Mouse (Mus musculus) intestine, embryonic 14.5 days (tissue): ENCODE data around the gene Tnpo1. TPM values are rescaled to one million over a fixed set of nuclear protein-coding genes. Genes with fewer than 3 reads are reported as not detected.

ENCODE experiments used
- ATAC-seq: fragments of 200-750 bp; cut with Nextera tagmentation; replicated peaks from 2 replicates; pipeline ENCODE4 v1.8.0; 2017; ENCODE audit warnings: low read depth, moderate number of reproducible peaks, moderate TSS enrichment, moderate library complexity; ENCODE audit not compliant: low FRiP score, low TSS enrichment
- DNase-seq: peaks from one replicate; pipeline ENCODE4 v3.0.0-alpha.2; 2018; ENCODE audit warnings: low spot score
- H3K27ac ChIP-seq: fragments of 300-500 bp; sonication (generic); 2 replicates; pipeline ENCODE4 v1.5.1; 2014; ENCODE audit warnings: low read depth, mild to moderate bottlenecking, control low read depth
- H3K27me3 ChIP-seq: fragments of 300-500 bp; sonication (generic); replicated peaks from 2 replicates; pipeline ENCODE4 v1.6.1; 2014; ENCODE audit warnings: low read length, control low read depth; ENCODE audit not compliant: control insufficient read depth, insufficient read depth
- H3K36me3 ChIP-seq: fragments of 300-500 bp; sonication (generic); 2 replicates; pipeline ENCODE4 v1.6.1; 2014; ENCODE audit warnings: low read length, control low read depth; ENCODE audit not compliant: control insufficient read depth, insufficient read depth
- H3K4me1 ChIP-seq: fragments of 300-500 bp; sonication (generic); replicated peaks from 2 replicates; pipeline ENCODE4 v1.6.1; 2014; ENCODE audit warnings: low read length, control low read depth, mixed read lengths; ENCODE audit not compliant: control insufficient read depth, insufficient read depth
- H3K4me2 ChIP-seq: fragments of 300-500 bp; sonication (generic); 2 replicates; pipeline ENCODE4 v1.6.1; 2014; ENCODE audit warnings: low read length
- H3K4me3 ChIP-seq: fragments of 300-500 bp; sonication (generic); 2 replicates; pipeline ENCODE4 v1.5.1; 2014; ENCODE audit warnings: low read depth, low read length, control low read depth, mixed read lengths
- H3K9ac ChIP-seq: fragments of 300-500 bp; sonication (generic); 2 replicates; pipeline ENCODE4 v1.6.1; 2014; ENCODE audit warnings: mild to moderate bottlenecking, low read length
- H3K9me3 ChIP-seq: fragments of 300-500 bp; sonication (generic); 2 replicates; pipeline ENCODE4 v1.6.1; 2016; ENCODE audit warnings: low read length, control low read depth; ENCODE audit not compliant: control insufficient read depth
- WGBS: fragments of 180-500 bp; shearing (Covaris S2); extraction: QIAGEN DNeasy Blood & Tissue Kit; methylation state at CpG from one replicate; pipeline ENCODE4 v1.1.7; 2014; 5-methylcytosine and 5-hydroxymethylcytosine counted together
- polyA plus RNA-seq: library from polyadenylated mRNA; unstranded; fragments of >200 nt; fragmentation: Nextera tagmentation; extraction: Ambion mirVana; gene quantifications from 2 replicates; pipeline ENCODE4 v1.2.1, GENCODE M21; 2014

Tnpo1 gene
- polyA plus RNA-seq, 1 experiment from 2014 or later: 53.1 TPM

- 81% methylated on average over 3 of the region's 3 CpGs for WGBS
- DNase-seq: no peak
These were observed 15.4 kb downstream of the Tnpo1 start for GRCm38 (mm10) chr13:98910801-98911200.

DNA sequence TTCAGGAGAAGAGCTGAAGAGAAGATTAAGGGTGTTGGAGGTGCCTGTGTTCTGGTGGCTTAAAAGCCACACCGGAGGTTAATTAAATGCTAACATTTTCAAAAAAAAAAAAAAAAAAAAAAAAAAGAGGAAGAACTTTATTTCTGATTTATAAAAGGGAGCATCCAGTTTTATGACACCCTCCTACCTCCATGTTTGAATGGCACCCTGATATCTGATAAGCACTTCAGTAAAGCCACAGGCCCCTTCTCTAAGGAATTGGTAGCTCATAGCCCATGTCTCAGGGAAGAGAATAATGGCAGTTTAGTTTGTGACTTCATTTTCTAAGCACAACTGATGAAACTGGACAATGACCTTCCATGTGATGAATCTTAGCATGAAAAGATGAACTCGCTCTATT lies 21.6 kb downstream of the Tnpo1 start:
- H3K4me1 ChIP-seq: no peaks in the 10 kb centered on the region
- no peak overlapping the region for H3K4me2 ChIP-seq
- H3K27ac ChIP-seq: no peak overlapping the region
- H3K36me3 ChIP-seq: peaks cover 18% of the 10 kb centered on the region
- no peaks in the 10 kb centered on the region for H3K27me3 ChIP-seq
- DNase-seq (no peak), ATAC-seq (no peak)
- H3K9me3 ChIP-seq: peaks cover 10% of the 10 kb centered on the region; the same call in 1 of the 2 replicates
- H3K4me3 ChIP-seq: no peak overlapping the region
- no peak overlapping the region for H3K9ac ChIP-seq
- 100% methylated on average over 2 of the region's 2 CpGs for WGBS

More at GRCm38 (mm10) chr13:98910801-98911200, 15.4 kb downstream of the Tnpo1 start:
- H3K36me3 ChIP-seq: no peaks in the 10 kb centered on the region
- no peak overlapping the region for H3K27ac ChIP-seq
- peaks cover 25% of the 10 kb centered on the region for H3K4me1 ChIP-seq
- no peak overlapping the region for H3K4me2 ChIP-seq
- no peak overlapping the region for H3K4me3 ChIP-seq
- no peak for ATAC-seq
- H3K9ac ChIP-seq: no peak overlapping the region
- no peaks in the 10 kb centered on the region for H3K9me3 ChIP-seq
- H3K27me3 ChIP-seq: no peaks in the 10 kb centered on the region

DNA sequence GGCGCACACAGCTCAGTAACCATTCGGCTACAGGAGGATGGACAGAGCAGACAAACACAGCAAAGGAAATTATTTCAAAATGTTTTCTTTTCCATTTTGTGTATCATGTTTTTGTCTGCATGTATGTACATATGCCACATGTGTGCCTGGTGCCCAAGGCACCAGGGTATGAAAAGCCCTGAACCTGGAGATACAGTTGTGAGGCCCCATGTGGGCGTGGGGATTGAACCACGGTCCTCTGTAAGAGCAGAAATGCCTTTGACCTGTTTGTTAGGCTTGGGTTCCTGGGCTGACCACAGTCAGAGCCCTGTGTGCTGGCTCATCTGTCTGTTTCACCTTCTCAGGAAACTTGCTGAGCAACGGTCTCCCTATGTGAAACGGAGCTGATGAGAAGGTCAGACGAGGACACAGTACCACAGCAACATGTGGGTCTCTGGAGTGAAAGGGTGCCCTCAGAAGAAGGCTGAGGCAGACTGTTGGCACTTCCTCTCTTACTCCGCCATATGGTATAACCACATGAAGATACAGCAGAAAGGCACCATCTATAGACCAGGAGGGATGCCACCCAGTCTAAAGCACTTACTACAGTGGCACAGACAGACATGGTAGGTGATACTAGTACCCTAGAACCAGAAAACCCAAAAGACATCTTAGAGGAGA lies 23.7 kb downstream of the Tnpo1 start:
- ATAC-seq: no peak
- Histone ChIP-seq H3K27me3 (no peaks in the 10 kb centered on the region), H3K9me3 (peaks cover 10% of the 10 kb centered on the region; the same call in 1 of the 2 replicates), H3K27ac (no peak overlapping the region), H3K36me3 (peaks cover 18% of the 10 kb centered on the region), H3K4me3 (no peak overlapping the region), H3K9ac (no peak overlapping the region), H3K4me2 (no peak overlapping the region), H3K4me1 (no peaks in the 10 kb centered on the region)
- DNase-seq: no peak
- 92% methylated on average over 8 of the region's 8 CpGs for WGBS

- Histone ChIP-seq H3K27me3 (no peaks in the 10 kb centered on the region), H3K9me3 (peaks cover 3% of the 10 kb centered on the region; the same call in 1 of the 2 replicates), H3K9ac (no peak overlapping the region), H3K4me3 (no peak overlapping the region), H3K4me1 (no peaks in the 10 kb centered on the region), H3K4me2 (no peak overlapping the region), H3K27ac (no peak overlapping the region), H3K36me3 (peaks cover 12% of the 10 kb centered on the region)
- no peak for DNase-seq
- WGBS: 73% methylated on average over 3 of the region's 3 CpGs
- no peak for ATAC-seq
These were observed 26.6 kb downstream of the Tnpo1 start for GRCm38 (mm10) chr13:98899550-98899949.

DNA sequence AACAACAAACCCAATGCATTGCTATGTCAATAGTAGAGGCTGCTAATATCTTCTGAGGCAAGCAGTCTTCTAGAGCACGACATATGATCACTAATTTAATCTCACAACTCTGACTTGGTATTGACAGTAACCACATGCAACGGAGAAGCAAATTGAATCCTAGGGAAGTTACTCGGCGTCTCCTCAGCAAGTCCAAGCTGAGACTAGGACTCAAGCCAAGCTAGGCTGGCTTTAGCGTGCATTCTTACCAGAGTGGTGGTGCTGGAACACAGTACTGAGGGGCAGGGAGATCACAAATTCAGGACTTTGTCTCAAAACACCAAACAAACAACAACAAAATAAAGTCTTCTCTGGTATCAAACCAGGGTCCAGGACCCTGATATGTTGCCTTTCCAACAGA lies 28.6 kb downstream of the Tnpo1 start:
- no peaks in the 10 kb centered on the region for H3K9me3 ChIP-seq
- H3K4me2 ChIP-seq: no peak overlapping the region
- H3K36me3 ChIP-seq: 0 out of 2 replicates have a peak, but pooled peaks cover 3% of the 10 kb centered on the region
- DNase-seq: no peak
- H3K4me1 ChIP-seq: 0 out of 2 replicates have a peak, but pooled peaks cover 4% of the 10 kb centered on the region
- WGBS: 80% methylated on average over 5 of the region's 5 CpGs
- no peaks in the 10 kb centered on the region for H3K27me3 ChIP-seq
- no peak overlapping the region for H3K4me3 ChIP-seq
- ATAC-seq: no peak
- H3K27ac ChIP-seq: no peak overlapping the region
- no peak overlapping the region for H3K9ac ChIP-seq

- DNase-seq (no peak), ATAC-seq (no peak)
- Histone ChIP-seq H3K36me3 (no peaks in the 10 kb centered on the region), H3K27ac (no peak overlapping the region), H3K4me3 (no peak overlapping the region), H3K27me3 (no peaks in the 10 kb centered on the region), H3K4me1 (peaks cover 11% of the 10 kb centered on the region), H3K9ac (no peak overlapping the region), H3K4me2 (no peak overlapping the region), H3K9me3 (no peaks in the 10 kb centered on the region)
- 65% methylated on average over 7 of the region's 7 CpGs for WGBS
These were observed 29.6 kb downstream of the Tnpo1 start for GRCm38 (mm10) chr13:98896434-98897126.

DNA sequence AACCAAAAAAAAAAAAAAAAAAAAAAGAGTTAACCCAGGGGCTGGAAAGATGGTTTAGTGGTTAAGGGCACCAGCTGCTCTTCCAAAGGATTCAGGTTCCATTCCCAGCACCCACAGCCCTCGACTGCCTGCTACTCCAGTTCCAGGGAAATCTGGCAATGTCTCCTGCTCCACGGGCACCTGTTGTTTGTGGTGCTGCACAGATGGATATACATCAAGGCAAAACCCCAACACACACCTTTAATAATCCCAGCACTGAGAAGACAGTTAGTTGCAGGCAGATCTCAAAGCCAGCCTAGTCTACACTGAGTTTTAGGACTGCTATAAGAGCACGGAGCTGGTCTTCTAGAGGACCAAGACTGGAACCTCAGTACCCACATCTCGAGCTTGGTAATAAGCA lies 30.2 kb downstream of the Tnpo1 start:
- Histone ChIP-seq H3K4me2 (no peak overlapping the region), H3K9ac (no peak overlapping the region), H3K4me1 (peaks cover 14% of the 10 kb centered on the region), H3K27ac (no peak overlapping the region), H3K4me3 (no peak overlapping the region), H3K9me3 (no peaks in the 10 kb centered on the region), H3K27me3 (no peaks in the 10 kb centered on the region), H3K36me3 (no peaks in the 10 kb centered on the region)
- DNase-seq (no peak), ATAC-seq (no peak)
- WGBS: 84% methylated on average over 4 of the region's 4 CpGs

- Histone ChIP-seq H3K27ac (no peak overlapping the region), H3K4me2 (no peak overlapping the region), H3K4me1 (peaks cover 14% of the 10 kb centered on the region), H3K9me3 (no peaks in the 10 kb centered on the region), H3K36me3 (no peaks in the 10 kb centered on the region), H3K9ac (no peak overlapping the region), H3K4me3 (no peak overlapping the region), H3K27me3 (no peaks in the 10 kb centered on the region)
- ATAC-seq: no peak
- 73% methylated on average over 2 of the region's 2 CpGs for WGBS
- no peak for DNase-seq
These were observed 31.3 kb downstream of the Tnpo1 start for GRCm38 (mm10) chr13:98894900-98895299.
